Mouse (Mus musculus) stomach, embryonic 14.5 days (tissue): ENCODE data around the gene Pikfyve. TPM values are rescaled to one million over a fixed set of nuclear protein-coding genes. Genes with fewer than 3 reads are reported as not detected.

Source experiments
- ATAC-seq: fragments of 200-750 bp; cut with Nextera tagmentation; 2 replicates; pipeline ENCODE4 v1.8.0; 2017; ENCODE audit warnings: low read depth, moderate TSS enrichment; ENCODE audit not compliant: insufficient number of reproducible peaks, insufficient read depth, low FRiP score
- H3K27ac ChIP-seq: fragments of 300-500 bp; sonication (generic); 2 replicates; pipeline ENCODE4 v1.5.1; 2014; ENCODE audit warnings: mild to moderate bottlenecking, low read length, moderate library complexity, mixed read lengths
- H3K27me3 ChIP-seq: fragments of 300-500 bp; sonication (generic); 2 replicates; pipeline ENCODE4 v1.6.1; 2014; ENCODE audit warnings: low read length, control low read depth, mixed read lengths; ENCODE audit not compliant: control insufficient read depth, insufficient read depth
- H3K36me3 ChIP-seq: fragments of 300-500 bp; sonication (generic); 2 replicates; pipeline ENCODE4 v1.6.1; 2014; ENCODE audit warnings: mild to moderate bottlenecking, control low read depth, low read length, moderate library complexity, mixed read lengths; ENCODE audit not compliant: control insufficient read depth, insufficient read depth
- H3K4me1 ChIP-seq: fragments of 300-500 bp; sonication (generic); 2 replicates; pipeline ENCODE4 v1.6.1; 2014; ENCODE audit warnings: low read length, control low read depth, mixed read lengths; ENCODE audit not compliant: control insufficient read depth, insufficient read depth
- H3K4me2 ChIP-seq: fragments of 300-500 bp; sonication (generic); replicated peaks from 2 replicates; pipeline ENCODE4 v1.6.1; 2014; ENCODE audit warnings: low read depth, low read length, control low read depth
- H3K4me3 ChIP-seq: fragments of 300-500 bp; sonication (generic); 2 replicates; pipeline ENCODE4 v1.5.1; 2014; ENCODE audit warnings: low read depth, low read length, control low read depth
- H3K9ac ChIP-seq: fragments of 300-500 bp; sonication (generic); replicated peaks from 2 replicates; pipeline ENCODE4 v1.6.1; 2014; ENCODE audit warnings: low read depth, mild to moderate bottlenecking, control low read depth, low read length, moderate library complexity, mixed read lengths
- H3K9me3 ChIP-seq: fragments of 300-500 bp; sonication (generic); 2 replicates; pipeline ENCODE4 v1.6.1; 2016; ENCODE audit warnings: low read depth, low read length, control low read depth; ENCODE audit not compliant: control insufficient read depth
- WGBS: fragments of 180-500 bp; shearing (Covaris S2); extraction: QIAGEN DNeasy Blood & Tissue Kit; methylation state at CpG from one replicate; pipeline ENCODE4 v1.1.7; 2014; 5-methylcytosine and 5-hydroxymethylcytosine counted together
- polyA plus RNA-seq: library from polyadenylated mRNA; unstranded; fragments of >200 nt; fragmentation: Nextera tagmentation; extraction: Ambion mirVana; gene quantifications from 2 replicates; pipeline ENCODE4 v1.2.1, GENCODE M21; 2014

Pikfyve gene
- polyA plus RNA-seq, 1 experiment from 2014 or later, result 18.7 TPM

DNA sequence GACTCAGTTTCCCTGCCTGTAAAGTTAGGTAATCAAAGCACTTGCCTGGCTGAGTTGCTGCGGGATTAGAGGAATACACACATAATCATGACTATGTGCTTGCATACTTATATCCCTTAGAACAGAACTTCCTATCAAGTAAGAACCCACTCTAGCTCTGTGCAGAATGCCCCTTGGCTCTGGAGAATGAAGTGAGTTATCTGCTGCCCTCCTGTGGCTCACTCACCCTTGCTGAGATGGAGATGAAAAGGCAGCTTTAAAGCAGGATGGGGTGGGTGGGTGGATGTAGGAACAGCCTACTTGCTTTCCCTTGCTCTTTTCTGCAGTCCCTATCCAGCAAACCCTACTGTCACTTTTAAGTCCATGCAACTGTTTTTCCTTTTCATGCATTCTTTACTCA lies 24.3 kb upstream of the Pikfyve start:
- H3K9ac ChIP-seq, result no peak overlapping the region
- H3K36me3 ChIP-seq, result peaks cover 67% of the 10 kb centered on the region
- no peak for ATAC-seq
- H3K4me2 ChIP-seq, result no peak overlapping the region
- no peaks in the 10 kb centered on the region for H3K9me3 ChIP-seq
- 100% methylated on average over 1 of the region's 1 CpGs for WGBS
- no peaks in the 10 kb centered on the region for H3K27me3 ChIP-seq
- no peak overlapping the region for H3K27ac ChIP-seq
- H3K4me1 ChIP-seq, result no peaks in the 10 kb centered on the region
- no peak overlapping the region for H3K4me3 ChIP-seq

DNA sequence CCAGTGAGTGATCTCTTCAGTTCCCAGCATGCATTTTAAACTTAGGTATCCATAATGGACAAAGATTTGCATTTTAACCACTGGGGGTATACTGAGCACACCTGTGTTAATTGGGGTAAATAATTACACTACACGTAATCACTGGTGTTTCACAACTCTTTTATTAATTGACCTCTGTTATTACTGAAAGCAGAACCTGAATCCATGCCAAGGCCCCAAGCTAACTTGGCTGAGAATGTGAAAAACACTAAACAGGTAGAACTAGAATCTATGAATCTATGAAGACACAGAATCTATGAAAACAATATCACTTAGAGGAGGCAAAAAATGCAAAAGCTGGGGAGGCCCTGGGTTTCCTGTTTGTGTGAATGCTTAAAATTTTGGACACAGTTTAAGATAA lies 19.0 kb upstream of the Pikfyve start:
- no peaks in the 10 kb centered on the region for H3K4me1 ChIP-seq
- no peaks in the 10 kb centered on the region for H3K27me3 ChIP-seq
- H3K9me3 ChIP-seq, result no peaks in the 10 kb centered on the region
- H3K9ac ChIP-seq, result no peak overlapping the region
- no peak for ATAC-seq
- no peak overlapping the region for H3K4me3 ChIP-seq
- 93% methylated on average over 1 of the region's 1 CpGs for WGBS
- no peak overlapping the region for H3K4me2 ChIP-seq
- peaks cover 57% of the 10 kb centered on the region for H3K36me3 ChIP-seq
- no peak overlapping the region for H3K27ac ChIP-seq

DNA sequence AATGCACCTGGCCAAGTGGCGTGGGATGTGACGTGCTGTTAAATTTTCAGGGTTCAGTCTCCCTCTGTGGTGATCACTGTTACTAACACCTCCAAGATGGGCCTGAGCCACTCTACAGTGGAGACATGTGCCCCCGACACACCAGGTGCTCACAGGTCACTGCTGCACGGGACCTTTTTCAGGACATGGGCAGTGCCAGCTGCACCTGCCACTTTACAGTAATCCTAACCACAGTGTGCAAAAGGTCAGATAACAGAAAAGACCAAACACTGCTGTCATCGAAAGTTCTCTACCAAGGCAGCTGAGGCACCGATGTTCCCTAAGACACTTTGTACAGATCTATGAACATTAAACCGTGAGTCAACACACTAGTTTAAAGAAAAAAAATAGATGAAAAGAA lies 16.9 kb upstream of the Pikfyve start:
- Histone ChIP-seq H3K4me3 (no peak overlapping the region), H3K4me1 (no peaks in the 10 kb centered on the region)

DNA sequence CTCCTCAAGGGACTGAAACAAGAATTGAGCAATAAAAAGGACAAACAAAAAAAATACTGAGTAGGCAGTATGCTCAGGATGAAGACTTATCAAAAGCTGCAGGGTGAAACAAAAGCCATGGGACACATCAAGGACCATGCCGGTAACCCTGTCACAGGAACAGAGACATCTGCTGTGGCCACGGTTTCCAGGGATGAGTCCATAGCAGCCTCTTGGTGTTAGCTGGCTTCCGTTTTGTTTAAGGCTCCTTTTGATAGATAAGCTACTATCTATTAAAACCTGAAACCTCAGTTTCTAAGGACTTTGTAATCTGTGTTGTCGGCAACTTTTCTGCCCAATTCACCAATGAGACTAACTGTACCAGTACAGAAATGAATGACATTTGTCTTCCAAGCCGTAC lies 16.5 kb upstream of the Pikfyve start:
- Histone ChIP-seq H3K4me3 (no peak overlapping the region), H3K9ac (no peak overlapping the region), H3K27ac (no peak overlapping the region), H3K4me2 (no peak overlapping the region), H3K4me1 (no peaks in the 10 kb centered on the region), H3K9me3 (no peaks in the 10 kb centered on the region), H3K36me3 (peaks cover 50% of the 10 kb centered on the region), H3K27me3 (no peaks in the 10 kb centered on the region)
- ATAC-seq, result no peak
- 87% methylated on average over 5 of the region's 5 CpGs for WGBS

More for the DNA sequence above, 16.9 kb upstream of the Pikfyve start:
- no peaks in the 10 kb centered on the region for H3K9me3 ChIP-seq
- WGBS, result 83% methylated on average over 7 of the region's 7 CpGs
- ATAC-seq, result no peak
- H3K27me3 ChIP-seq, result no peaks in the 10 kb centered on the region
- H3K36me3 ChIP-seq, result peaks cover 53% of the 10 kb centered on the region
- H3K4me2 ChIP-seq, result no peak overlapping the region
- no peak overlapping the region for H3K9ac ChIP-seq
- no peak overlapping the region for H3K27ac ChIP-seq

DNA sequence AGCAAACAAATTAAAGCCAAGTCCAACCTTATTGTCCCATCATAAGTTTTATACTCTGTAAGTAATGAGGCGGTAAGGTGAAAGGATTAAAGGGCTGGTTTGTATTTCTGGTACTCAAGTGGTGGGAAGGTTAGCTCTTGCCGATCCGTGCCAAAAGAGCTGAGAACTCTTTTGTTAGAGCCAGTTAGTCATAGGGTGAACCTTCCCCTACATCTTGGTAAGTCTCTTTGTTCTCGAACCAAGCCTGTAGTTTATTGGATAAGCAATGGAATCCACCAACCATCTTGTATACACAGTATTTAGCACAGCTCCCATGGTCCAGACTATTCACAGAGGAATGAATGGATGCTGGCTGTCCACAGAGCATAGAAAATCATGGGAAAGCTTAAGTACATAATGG lies 14.9 kb upstream of the Pikfyve start:
- WGBS, result 72% methylated on average over 4 of the region's 4 CpGs
- Histone ChIP-seq H3K27me3 (no peaks in the 10 kb centered on the region), H3K36me3 (peaks cover 49% of the 10 kb centered on the region), H3K9me3 (no peaks in the 10 kb centered on the region), H3K27ac (no peak overlapping the region), H3K9ac (no peak overlapping the region), H3K4me1 (no peaks in the 10 kb centered on the region), H3K4me2 (no peak overlapping the region), H3K4me3 (no peak overlapping the region)
- ATAC-seq, result no peak

DNA sequence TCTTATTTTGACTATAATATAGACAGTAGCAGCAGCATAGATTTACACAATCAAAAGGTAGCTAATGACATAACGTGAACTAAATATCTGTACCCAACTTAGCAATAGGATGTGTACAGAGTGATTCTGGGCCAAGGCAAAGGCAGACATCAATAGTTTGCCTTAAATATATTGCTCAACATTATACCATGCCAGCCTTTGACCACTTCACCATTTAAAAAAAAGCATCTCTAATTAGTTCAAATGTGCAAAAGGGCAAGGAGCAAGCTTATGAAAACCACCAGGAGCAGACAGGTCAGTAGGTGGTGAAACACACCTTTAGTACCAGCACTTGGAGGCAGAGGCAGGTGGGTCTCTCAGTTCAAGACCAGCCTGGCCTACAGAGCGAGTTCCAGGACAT lies 12.8 kb upstream of the Pikfyve start:
- Histone ChIP-seq H3K27ac (no peak overlapping the region), H3K9me3 (no peaks in the 10 kb centered on the region), H3K9ac (no peak overlapping the region), H3K36me3 (peaks cover 33% of the 10 kb centered on the region), H3K4me2 (no peak overlapping the region), H3K27me3 (no peaks in the 10 kb centered on the region), H3K4me3 (no peak overlapping the region), H3K4me1 (peaks cover 3% of the 10 kb centered on the region; the same call in 1 of the 2 replicates)
- 90% methylated on average over 2 of the region's 2 CpGs for WGBS
- no peak for ATAC-seq

DNA sequence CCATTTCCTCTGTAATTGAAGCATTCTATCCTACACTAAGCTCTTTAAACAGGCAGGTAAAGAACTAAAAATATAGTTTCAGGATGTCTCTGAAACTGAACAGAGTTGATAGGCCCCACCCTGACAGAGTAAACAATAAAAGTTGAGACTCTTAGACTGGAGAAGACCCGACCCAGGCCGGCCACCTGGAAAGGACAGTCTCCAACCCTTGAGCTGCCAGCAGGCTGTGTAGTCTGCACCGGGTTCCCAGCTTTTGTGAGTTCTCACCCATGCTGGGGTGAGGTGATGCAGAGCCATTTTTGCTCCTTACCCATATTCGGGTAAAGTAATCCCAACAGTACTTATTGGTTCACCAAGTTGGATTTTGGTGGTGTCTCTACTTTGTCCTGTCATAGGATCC lies 10.3 kb upstream of the Pikfyve start:
- no peak overlapping the region for H3K4me2 ChIP-seq
- no peaks in the 10 kb centered on the region for H3K27me3 ChIP-seq
- no peak for ATAC-seq
- no peak overlapping the region for H3K27ac ChIP-seq
- no peak overlapping the region for H3K9ac ChIP-seq
- peaks cover 3% of the 10 kb centered on the region; the same call in 1 of the 2 replicates for H3K4me1 ChIP-seq
- H3K36me3 ChIP-seq, result peaks cover 15% of the 10 kb centered on the region
- no peaks in the 10 kb centered on the region for H3K9me3 ChIP-seq
- no peak overlapping the region for H3K4me3 ChIP-seq
- 67% methylated on average over 4 of the region's 4 CpGs for WGBS

DNA sequence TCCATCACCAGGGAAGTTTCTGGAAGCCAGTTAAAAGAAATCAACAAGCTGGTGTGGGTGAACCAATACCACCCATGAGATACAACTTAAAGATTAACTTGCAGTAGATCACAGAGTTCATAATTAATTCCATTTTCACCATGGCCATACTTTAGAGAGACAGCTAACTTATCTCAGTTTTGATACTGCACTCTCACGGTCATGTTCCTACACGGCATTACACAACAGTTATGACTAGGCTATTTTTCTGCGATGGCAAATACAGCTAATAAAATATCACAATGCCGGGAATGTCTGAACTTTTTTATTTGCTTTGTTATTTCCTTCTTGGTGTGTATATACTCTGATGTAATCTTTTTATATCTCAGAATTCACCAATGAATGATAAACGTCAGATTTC lies 9.6 kb upstream of the Pikfyve start:
- no peak overlapping the region for H3K9ac ChIP-seq
- H3K4me1 ChIP-seq, result peaks cover 3% of the 10 kb centered on the region; the same call in 1 of the 2 replicates
- peak overlapping the region; percentile 76; the same call in 1 of the 2 replicates for H3K4me2 ChIP-seq
- peaks cover 14% of the 10 kb centered on the region for H3K36me3 ChIP-seq
- no peaks in the 10 kb centered on the region for H3K9me3 ChIP-seq
- no peak overlapping the region for H3K4me3 ChIP-seq
- H3K27me3 ChIP-seq, result no peaks in the 10 kb centered on the region
- 58% methylated on average over 5 of the region's 5 CpGs for WGBS
- H3K27ac ChIP-seq, result no peak overlapping the region
- ATAC-seq, result no peak

DNA sequence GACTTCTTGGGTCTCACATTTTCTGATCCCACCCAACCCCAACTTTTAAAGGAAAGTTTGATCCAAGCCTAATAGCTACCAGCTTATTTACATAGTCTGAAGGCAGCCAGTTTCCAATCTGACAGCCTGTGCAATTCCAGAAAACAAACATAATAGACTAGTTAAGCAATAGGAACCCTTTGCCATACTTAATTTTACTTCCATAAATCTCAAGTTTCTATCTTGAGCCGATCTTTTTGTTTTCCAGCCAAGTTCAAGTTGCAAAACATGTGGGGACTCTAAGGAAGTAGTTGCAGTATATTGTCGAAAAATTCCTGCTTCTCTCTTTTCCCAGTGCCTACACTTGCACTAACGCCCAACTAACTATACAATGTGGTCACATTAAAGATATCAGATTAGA lies 9.0 kb upstream of the Pikfyve start:
- no peaks in the 10 kb centered on the region for H3K9me3 ChIP-seq
- H3K4me1 ChIP-seq, result peaks cover 3% of the 10 kb centered on the region; the same call in 1 of the 2 replicates
- H3K27ac ChIP-seq, result no peak overlapping the region; the same call in 1 of the 2 replicates
- ATAC-seq, result no peak
- peak overlapping the region; percentile 76 for H3K4me2 ChIP-seq
- no peaks in the 10 kb centered on the region for H3K27me3 ChIP-seq
- peaks cover 14% of the 10 kb centered on the region for H3K36me3 ChIP-seq
- H3K4me3 ChIP-seq, result peak overlapping the region; percentile 80
- peak overlapping the region; percentile 68; the same call in 1 of the 2 replicates for H3K9ac ChIP-seq
- 33% methylated on average over 3 of the region's 3 CpGs for WGBS
